Comparison of ENCODE assay signal across 25 mouse cellular contexts in the genomic region with DNA sequence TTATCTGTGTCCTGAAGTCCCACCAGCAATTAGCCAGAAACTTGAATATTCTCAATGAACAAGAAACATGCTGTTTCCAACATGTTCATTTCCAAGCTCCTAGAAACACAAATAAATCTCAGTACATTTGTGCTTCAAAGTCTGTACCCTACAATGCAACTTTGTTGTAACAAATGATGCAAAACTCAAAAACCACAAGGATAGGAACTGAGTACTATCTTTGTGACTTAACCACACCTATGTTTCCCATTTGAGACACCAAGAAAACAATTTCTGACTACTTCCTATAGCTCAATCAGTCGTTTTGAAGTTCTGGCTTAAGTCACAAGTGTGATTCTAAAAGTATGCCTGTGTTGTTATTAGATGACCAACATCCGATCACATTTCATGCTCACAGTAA. TPM values are rescaled to one million over a fixed set of nuclear protein-coding genes. Genes with fewer than 3 reads are reported as not detected.
DNase-seq lines count a peak whose midpoint lies in the region; ATAC-seq and TF ChIP-seq lines count a peak whose summit lies in the region.
"Had no signal": no experiment of that assay in that cellular context is flagged by ENCODE, and none has a peak within 500 bp of the region (broad histone marks: within the 10 kb centered on the region; RNA-seq: fewer than 3 reads in every experiment).

No protein-coding gene starts in this region.

- TF ChIP-seq POLR2A in CH12.LX (IDR thresholded peaks at IDR 0.05; ENCODE audit: low read depth, low read length): no peak

- DNase-seq in midbrain, embryonic 11.5 days (ENCODE audit: low spot score, missing footprints): peak; percentile 8
- no peak for DNase-seq in midbrain, postnatal 0 days (ENCODE audit: low spot score)
- DNase-seq in CH12.LX (ENCODE audit: extremely low read depth): peak; percentile 55
- DNase-seq in kidney, postnatal 10 days: no peak
- no peak for DNase-seq in kidney, adult 8-10 months
- DNase-seq: adrenal gland, postnatal 36 days; cerebellum, adult 8-10 months; gastrocnemius, postnatal 14 days; kidney, adult 18-20 months; kidney, postnatal 14 days; left cerebral cortex, postnatal 4 days; liver; right cerebral cortex, adult 18-20 months; thymus, postnatal 36 days had no signal

- H3K9me3 ChIP-seq in midbrain, embryonic 11.5 days (ENCODE audit: control insufficient read depth, low read length): no peaks in the 10 kb centered on the region
- H3K9me3 ChIP-seq in midbrain, postnatal 0 days (ENCODE audit: low read length): no peaks in the 10 kb centered on the region
- no peaks in the 10 kb centered on the region for H3K9me3 ChIP-seq in CH12.LX (replicated peaks; ENCODE audit: low read length)
- H3K9me3 ChIP-seq: embryonic facial prominence, embryonic 10.5 days; forebrain, embryonic 13.5 days; G1E; hindbrain, embryonic 10.5 days; lung, embryonic 15.5 days had no signal

- TF ChIP-seq EP300 in CH12.LX (IDR thresholded peaks at IDR 0.05; ENCODE audit: low read length): peak; percentile 67

- H3K4me3 ChIP-seq in midbrain, embryonic 11.5 days (ENCODE audit: low read depth, low read length): no peak overlapping the region
- H3K4me3 ChIP-seq in midbrain, postnatal 0 days (ENCODE audit: low read depth, low read length): no peak overlapping the region
- no peak overlapping the region for H3K4me3 ChIP-seq in CH12.LX (replicated peaks in 1 of 3; ENCODE audit: low read depth in 2 of 3, low read length in 2 of 3, poor library complexity in 1 of 3)
- H3K4me3 ChIP-seq: embryonic facial prominence, embryonic 10.5 days; forebrain, embryonic 13.5 days; hindbrain, embryonic 10.5 days; lung, embryonic 15.5 days had no signal

- TF ChIP-seq RAD21 in CH12.LX (IDR thresholded peaks at IDR 0.05; ENCODE audit: low read depth, low read length): no peak

- no peaks in the 10 kb centered on the region for H3K4me1 ChIP-seq in midbrain, embryonic 11.5 days (ENCODE audit: control insufficient read depth, insufficient read depth, low read length)
- no peaks in the 10 kb centered on the region for H3K4me1 ChIP-seq in midbrain, postnatal 0 days (ENCODE audit: insufficient read depth, low read length)
- peaks cover 15 to 50% of the 10 kb centered on the region in 2 experiments for H3K4me1 ChIP-seq in CH12.LX (ENCODE audit: control insufficient read depth in 1 of 2, insufficient read depth in 2 of 2)
- H3K4me1 ChIP-seq: embryonic facial prominence, embryonic 10.5 days; forebrain, embryonic 13.5 days; hindbrain, embryonic 10.5 days; lung, embryonic 15.5 days had no signal

- no peaks in the 10 kb centered on the region for H3K27me3 ChIP-seq in midbrain, embryonic 11.5 days (ENCODE audit: control insufficient read depth, insufficient read depth, low read length)
- H3K27me3 ChIP-seq in midbrain, postnatal 0 days (ENCODE audit: insufficient read depth, low read length): no peaks in the 10 kb centered on the region
- H3K27me3 ChIP-seq in CH12.LX (replicated peaks): no peaks in the 10 kb centered on the region
- H3K27me3 ChIP-seq: forebrain, embryonic 13.5 days; lung, embryonic 15.5 days had no signal

- TF ChIP-seq CTCF in midbrain, postnatal 0 days (IDR thresholded peaks at IDR 0.05): no peak
- TF ChIP-seq CTCF in CH12.LX (conservative IDR thresholded peaks at IDR 0.05 in 1 of 2, IDR thresholded peaks at IDR 0.05 in 1 of 2; ENCODE audit: low read depth in 2 of 2, low read length in 2 of 2): no peak

- in situ Hi-C loops in CH12.LX (cut with MboI; ENCODE audit: low pct_ligation_motif_present, low pct_unique_long_range_greater_than_20kb, low sequenced_read_pairs): no loop called here

- H3K79me2 ChIP-seq in CH12.LX (replicated peaks; ENCODE audit: control insufficient read depth, extremely low read depth, insufficient read depth, poor library complexity, severe bottlenecking): no peaks in the 10 kb centered on the region

- no peak overlapping the region for H3K9ac ChIP-seq in midbrain, embryonic 11.5 days (ENCODE audit: low read length)
- H3K9ac ChIP-seq in midbrain, postnatal 0 days (replicated peaks; ENCODE audit: low read length, poor library complexity, severe bottlenecking): no peak overlapping the region
- H3K9ac ChIP-seq in CH12.LX (ENCODE audit: insufficient read depth, low read depth): peak overlapping the region; percentile 43
- H3K9ac ChIP-seq: forebrain, embryonic 13.5 days; lung, embryonic 15.5 days had no signal

- dilution Hi-C loops in CH12.LX (cut with MboI; ENCODE audit: extremely low pct_ligation_motif_present, extremely low pct_unique_long_range_greater_than_20kb, low sequenced_read_pairs): no loop called here

- 93% methylated on average over 2 of the region's 2 CpGs for WGBS in midbrain, embryonic 11.5 days
- 87% methylated on average over 2 of the region's 2 CpGs for WGBS in midbrain, postnatal 0 days

- H3K36me3 ChIP-seq in midbrain, embryonic 11.5 days (ENCODE audit: control insufficient read depth, insufficient read depth, low read length): no peaks in the 10 kb centered on the region; the same call in 1 of the 2 replicates
- peaks cover 20% of the 10 kb centered on the region for H3K36me3 ChIP-seq in midbrain, postnatal 0 days (ENCODE audit: insufficient read depth, low read length)
- peaks cover 41 to 68% of the 10 kb centered on the region in 2 experiments for H3K36me3 ChIP-seq in CH12.LX (replicated peaks in 1 of 2; ENCODE audit: control insufficient read depth in 1 of 2, insufficient read depth in 1 of 2, low read length in 1 of 2)

- no peak for ATAC-seq in midbrain, embryonic 11.5 days (ENCODE audit: low FRiP score)
- ATAC-seq in midbrain, postnatal 0 days (ENCODE audit: low FRiP score): no peak
- ATAC-seq in granulocyte monocyte progenitor cell, adult 5-6 weeks (replicated peaks; ENCODE audit: poor library complexity, severe bottlenecking): peak; percentile 77
- ATAC-seq in neutrophil, adult 5-6 weeks (ENCODE audit: extremely low read depth, insufficient number of reproducible peaks, low FRiP score, poor library complexity, severe bottlenecking): peak; percentile 53
- ATAC-seq: CD4-positive, CD25-positive, alpha-beta regulatory T cell, adult 4 months; forebrain, embryonic 13.5 days; hindbrain, postnatal 0 days; midbrain, embryonic 16.5 days had no signal

- no peak overlapping the region for H3K27ac ChIP-seq in midbrain, embryonic 11.5 days (ENCODE audit: low read depth, low read length)
- no peak overlapping the region for H3K27ac ChIP-seq in midbrain, postnatal 0 days (ENCODE audit: low read depth, low read length)
- peak overlapping the region; percentile 95 for H3K27ac ChIP-seq in CH12.LX (ENCODE audit: insufficient read depth, low read depth)
- H3K27ac ChIP-seq: embryonic facial prominence, embryonic 10.5 days; forebrain, embryonic 13.5 days; hindbrain, embryonic 10.5 days; hindbrain, postnatal 0 days; lung, embryonic 15.5 days had no signal

- H3K4me2 ChIP-seq in midbrain, embryonic 11.5 days: no peak overlapping the region
- H3K4me2 ChIP-seq in midbrain, postnatal 0 days (ENCODE audit: low read depth, low read length, poor library complexity, severe bottlenecking): no peak overlapping the region
- peak overlapping the region; percentile 88 for H3K4me2 ChIP-seq in CH12.LX (ENCODE audit: insufficient read depth, low read depth, poor library complexity, severe bottlenecking)
- H3K4me2 ChIP-seq: forebrain, embryonic 13.5 days; lung, embryonic 15.5 days had no signal

TF ChIP-seq in CH12.LX, 34 proteins besides CTCF, POLR2A, EP300 and RAD21:
- peak; percentile 46; the same call in 1 of the 2 replicates for TF ChIP-seq ETS1 (conservative IDR thresholded peaks at IDR 0.05; ENCODE audit: low read depth, low read length)
- peak; percentile 45 for TF ChIP-seq BHLHE40 (IDR thresholded peaks at IDR 0.05; ENCODE audit: low read depth, low read length)
- TF ChIP-seq RCOR1 (conservative IDR thresholded peaks at IDR 0.05; ENCODE audit: low read depth, low read length): no peak
- peak; percentile 63; the same call in 1 of the 2 replicates for TF ChIP-seq MEF2A (IDR thresholded peaks at IDR 0.05; ENCODE audit: borderline replicate concordance, low read depth, low read length)
- TF ChIP-seq IRF4 (IDR thresholded peaks at IDR 0.05; ENCODE audit: low read depth, low read length): peak; percentile 26; the same call in 1 of the 2 replicates
- peak; percentile 59; the same call in 1 of the 2 replicates for TF ChIP-seq CHD1 (IDR thresholded peaks at IDR 0.05; ENCODE audit: low read depth, low read length)

RNA-seq across cellular contexts. Expression of a gene that starts 53.2 kb away (rescaled TPM):
- polyA plus RNA-seq in midbrain, embryonic 11.5 days (2014; fragmentation: Nextera tagmentation; extraction: Ambion mirVana): 1.7 and 2.1 TPM in 2 replicates
- 38.3 and 42.7 TPM in 2 replicates for total RNA-seq in midbrain, postnatal 0 days (2014; rRNA removed)
- 17.8 and 19.3 TPM in 2 replicates for polyA plus RNA-seq in midbrain, postnatal 0 days (2015; fragmentation: Nextera tagmentation; extraction: Ambion mirVana)
- total RNA-seq in CH12.LX (2012; rRNA removed) (not detected in 2 replicates), CH12.LX (2014; rRNA removed) (not detected in 2 replicates)
- polyA plus RNA-seq in CH12.LX (2012; ENCODE audit: insufficient read length, low read depth): not detected in 2 replicates
- total RNA-seq in granulocyte monocyte progenitor cell, adult 5-6 weeks (2014; fragmentation: Nextera tagmentation): not detected in 2 replicates
- total RNA-seq in granulocyte monocyte progenitor cell, adult 5-6 weeks (2017): not detected in 2 replicates
- not detected in 2 replicates for total RNA-seq in neutrophil, adult 5-6 weeks (2017)
- total RNA-seq: megakaryocyte-erythroid progenitor cell, adult 5-6 weeks had no signal
- polyA plus RNA-seq: CD4-positive, CD25-positive, alpha-beta regulatory T cell, adult 4 months; G1E had no signal

Comparison
In these comparisons a context has a peak if more than half of its experiments do, and no peak if none do; other contexts are left out.
1. DNase-seq: peak in midbrain, embryonic 11.5 days (single experiment) and CH12.LX (single experiment); none in midbrain, postnatal 0 days (single experiment), kidney, postnatal 10 days (single experiment) and kidney, adult 8-10 months (0 of 2).
2. ATAC-seq: peak in granulocyte monocyte progenitor cell, adult 5-6 weeks (single experiment) and neutrophil, adult 5-6 weeks (single experiment); none in midbrain, embryonic 11.5 days (single experiment) and midbrain, postnatal 0 days (single experiment).
3. RNA of a gene that starts 53.2 kb away (total RNA-seq): 38.3 to 42.7 TPM in midbrain, postnatal 0 days; not detected in CH12.LX, not detected in granulocyte monocyte progenitor cell, adult 5-6 weeks and not detected in neutrophil, adult 5-6 weeks; every median in the first group is over 10 times any median in the second.